Mouse (Mus musculus): ENCODE measurements at regions not wholly inside any gene's neighbourhood (a gene's known extent, or its start where the extent isn't known, plus 50 kb on each side); places are given as distances from the start of the nearest gene placed in this dataset.
"Not testable (repeated sequence)": the region's sequence is repeated elsewhere in the genome, so short reads cannot be mapped to it uniquely, and the experiment has no call there.

- peak; percentile 32 for DNase-seq (ENCODE audit: low read depth, low spot score)
These were observed 140.2 kb downstream of the Pls3 start for GRCm38 (mm10) chrX:75734628-75735302.

GRCm38 (mm10) chrX:75733651-75734050, 141.3 kb downstream of the Pls3 start:
- peak; percentile 1 for DNase-seq (ENCODE audit: low read depth, low spot score)

- DNase-seq (ENCODE audit: low read depth, low spot score) = not testable (repeated sequence)
These were observed 145.2 kb downstream of the Pls3 start for GRCm38 (mm10) chrX:75729791-75730190.

GRCm38 (mm10) chrX:75728507-75728906, 146.5 kb downstream of the Pls3 start:
- DNase-seq (ENCODE audit: low read depth, low spot score) = no peak

GRCm38 (mm10) chrX:75723542-75723941, 145.5 kb upstream of the Rab39b start:
- not testable (repeated sequence) for DNase-seq (ENCODE audit: low read depth, low spot score)

GRCm38 (mm10) chrX:75699949-75700348, 121.9 kb upstream of the Rab39b start:
- DNase-seq (ENCODE audit: low read depth, low spot score) = no peak

- DNase-seq (ENCODE audit: low read depth, low spot score) = not testable (repeated sequence)
These were observed 97.2 kb upstream of the Rab39b start for GRCm38 (mm10) chrX:75675271-75675670.

- peak; percentile 87 for DNase-seq (ENCODE audit: low read depth, low spot score)
These were observed 96.1 kb upstream of the Rab39b start for GRCm38 (mm10) chrX:75673920-75674665.

- no peak for DNase-seq (ENCODE audit: low read depth, low spot score)
These were observed 95.5 kb upstream of the Rab39b start for GRCm38 (mm10) chrX:75673586-75673919.

- DNase-seq (ENCODE audit: low read depth, low spot score) = no peak
These were observed 94.9 kb upstream of the Rab39b start for GRCm38 (mm10) chrX:75672976-75673375.

- DNase-seq (ENCODE audit: low read depth, low spot score) = no peak
These were observed 89.6 kb upstream of the Rab39b start for GRCm38 (mm10) chrX:75667636-75668035.

GRCm38 (mm10) chrX:75643402-75643801, 65.4 kb upstream of the Rab39b start:
- DNase-seq (ENCODE audit: low read depth, low spot score) = no peak
